Mouse (Mus musculus): ENCODE data around the gene Pus3. TPM values are rescaled to one million over a fixed set of nuclear protein-coding genes. Genes with fewer than 3 reads are reported as not detected.
A peak's percentile ranks its signal among the peaks of the same experiment; 100 is the strongest.

Gene Pus3
- polyA plus RNA-seq (2014; fragmentation: Nextera tagmentation; extraction: Ambion mirVana), result 20.0 and 20.8 TPM in 2 replicates

- WGBS, result under 1% methylated on average over 59 of the region's 59 CpGs
These were observed at the start of gene Pus3, which contains the start of gene Ddx25 for GRCm38 (mm10) chr9:35558257-35559008. Gene Pus3 (plus strand): TSS chr9:35558595. Gene Ddx25 (minus strand): TSS chr9:35558528.

GRCm38 (mm10) chr9:35513900-35514299 lies 44.5 kb upstream of the Pus3 start:
- Histone ChIP-seq H3K4me3 (ENCODE audit: low read depth, low read length) (no peak overlapping the region), H3K4me2 (no peak overlapping the region), H3K27me3 (ENCODE audit: insufficient read depth, low read length) (no peaks in the 10 kb centered on the region), H3K27ac (ENCODE audit: low read depth) (no peak overlapping the region), H3K4me1 (ENCODE audit: insufficient read depth) (no peaks in the 10 kb centered on the region), H3K36me3 (ENCODE audit: insufficient read depth) (no peaks in the 10 kb centered on the region), H3K9me3 (ENCODE audit: low read depth, low read length) (no peaks in the 10 kb centered on the region), H3K9ac (no peak overlapping the region)
- TF ChIP-seq CTCF (IDR thresholded peaks at IDR 0.05; ENCODE audit: low read depth), result no peak
- DNase-seq, result no peak
- 79% methylated on average over 4 of the region's 4 CpGs for WGBS
- no peak for ATAC-seq (ENCODE audit: insufficient read depth)

More at GRCm38 (mm10) chr9:35558257-35559008, at the start of gene Pus3, which contains the start of gene Ddx25:
- TF ChIP-seq CTCF (IDR thresholded peaks at IDR 0.05; ENCODE audit: low read depth), result no peak
- 0 out of 2 replicates have a peak within 1 kb of the TSS, but pooled peaks have one; percentile 15 for H3K27ac ChIP-seq (ENCODE audit: low read depth)
- DNase-seq (peak; percentile 65), ATAC-seq (ENCODE audit: insufficient read depth) (peak; percentile 72)
- no peaks in the 10 kb centered on the region for H3K9me3 ChIP-seq (ENCODE audit: low read depth, low read length)
- peak within 1 kb of the TSS; percentile 53 for H3K4me3 ChIP-seq (ENCODE audit: low read depth, low read length)
- H3K27me3 ChIP-seq (ENCODE audit: insufficient read depth, low read length), result 0 out of 2 replicates have a peak, but pooled peaks cover 5% of the 10 kb centered on the region
- H3K36me3 ChIP-seq (ENCODE audit: insufficient read depth), result peaks cover 19% of the 10 kb centered on the region
- H3K4me1 ChIP-seq (ENCODE audit: insufficient read depth), result 0 out of 2 replicates have a peak, but pooled peaks cover 5% of the 10 kb centered on the region
- H3K9ac ChIP-seq, result peak within 1 kb of the TSS; percentile 56
- H3K4me2 ChIP-seq, result peak within 1 kb of the TSS; percentile 96

GRCm38 (mm10) chr9:35516182-35516581 lies 42.2 kb upstream of the Pus3 start:
- whole genome bisulfite sequencing, result 75% methylated on average over 5 of the region's 5 CpGs
- ATAC-seq (ENCODE audit: insufficient read depth), result no peak
- no peak overlapping the region for H3K4me3 ChIP-seq (ENCODE audit: low read depth, low read length)

GRCm38 (mm10) chr9:35516711-35517110 lies 41.7 kb upstream of the Pus3 start:
- H3K36me3 ChIP-seq (ENCODE audit: insufficient read depth), result no peaks in the 10 kb centered on the region
- TF ChIP-seq CTCF (IDR thresholded peaks at IDR 0.05; ENCODE audit: low read depth), result no peak
- no peaks in the 10 kb centered on the region for H3K27me3 ChIP-seq (ENCODE audit: insufficient read depth, low read length)
- no peak overlapping the region for H3K27ac ChIP-seq (ENCODE audit: low read depth)
- no peak overlapping the region for H3K4me2 ChIP-seq
- H3K4me1 ChIP-seq (ENCODE audit: insufficient read depth), result no peaks in the 10 kb centered on the region
- H3K9ac ChIP-seq, result no peak overlapping the region
- ATAC-seq (ENCODE audit: insufficient read depth) (no peak), DNase-seq (no peak)
- no peaks in the 10 kb centered on the region for H3K9me3 ChIP-seq (ENCODE audit: low read depth, low read length)
- H3K4me3 ChIP-seq (ENCODE audit: low read depth, low read length), result no peak overlapping the region
- WGBS, result 85% methylated on average over 16 of the region's 16 CpGs

More at GRCm38 (mm10) chr9:35516182-35516581, 42.2 kb upstream of the Pus3 start:
- Histone ChIP-seq H3K27ac (ENCODE audit: low read depth) (no peak overlapping the region), H3K9me3 (ENCODE audit: low read depth, low read length) (no peaks in the 10 kb centered on the region), H3K4me1 (ENCODE audit: insufficient read depth) (no peaks in the 10 kb centered on the region), H3K4me2 (no peak overlapping the region), H3K27me3 (ENCODE audit: insufficient read depth, low read length) (no peaks in the 10 kb centered on the region), H3K9ac (no peak overlapping the region), H3K36me3 (ENCODE audit: insufficient read depth) (no peaks in the 10 kb centered on the region)
- TF ChIP-seq CTCF (IDR thresholded peaks at IDR 0.05; ENCODE audit: low read depth), result no peak
- DNase-seq, result no peak

- H3K9ac ChIP-seq, result no peak within 1 kb of the TSS
- whole genome bisulfite sequencing, result 61% methylated on average over 3 of the region's 3 CpGs
- no peak for DNase-seq
These were observed 40.2 kb upstream of the Pus3 start, which contains the start of gene Gm1113 for GRCm38 (mm10) chr9:35518169-35518568. Gene Gm1113 (minus strand): TSS chr9:35518269.

GRCm38 (mm10) chr9:35520631-35521348 lies 37.6 kb upstream of the Pus3 start:
- no peak for ATAC-seq (ENCODE audit: insufficient read depth)
- Histone ChIP-seq H3K4me2 (no peak overlapping the region), H3K4me3 (ENCODE audit: low read depth, low read length) (no peak overlapping the region), H3K27ac (ENCODE audit: low read depth) (no peak overlapping the region), H3K27me3 (ENCODE audit: insufficient read depth, low read length) (no peaks in the 10 kb centered on the region), H3K4me1 (ENCODE audit: insufficient read depth) (peaks cover 3% of the 10 kb centered on the region), H3K9me3 (ENCODE audit: low read depth, low read length) (no peaks in the 10 kb centered on the region), H3K36me3 (ENCODE audit: insufficient read depth) (no peaks in the 10 kb centered on the region), H3K9ac (no peak overlapping the region)
- TF ChIP-seq CTCF (IDR thresholded peaks at IDR 0.05; ENCODE audit: low read depth), result no peak
- DNase-seq, result no peak
- 68% methylated on average over 6 of the region's 6 CpGs for WGBS

More at GRCm38 (mm10) chr9:35518169-35518568, 40.2 kb upstream of the Pus3 start, which contains the start of gene Gm1113:
- no peak for TF ChIP-seq CTCF (IDR thresholded peaks at IDR 0.05; ENCODE audit: low read depth)
- no peaks in the 10 kb centered on the region; the same call in 1 of the 2 replicates for H3K4me1 ChIP-seq (ENCODE audit: insufficient read depth)
- H3K36me3 ChIP-seq (ENCODE audit: insufficient read depth), result no peaks in the 10 kb centered on the region
- no peak within 1 kb of the TSS for H3K4me3 ChIP-seq (ENCODE audit: low read depth, low read length)
- H3K4me2 ChIP-seq, result no peak within 1 kb of the TSS
- no peak for ATAC-seq (ENCODE audit: insufficient read depth)
- H3K9me3 ChIP-seq (ENCODE audit: low read depth, low read length), result no peaks in the 10 kb centered on the region
- H3K27ac ChIP-seq (ENCODE audit: low read depth), result no peak within 1 kb of the TSS
- H3K27me3 ChIP-seq (ENCODE audit: insufficient read depth, low read length), result no peaks in the 10 kb centered on the region

GRCm38 (mm10) chr9:35522241-35522640 lies 36.2 kb upstream of the Pus3 start:
- ATAC-seq (ENCODE audit: insufficient read depth) (no peak), DNase-seq (no peak)
- no peak overlapping the region for H3K27ac ChIP-seq (ENCODE audit: low read depth)
- WGBS, result 66% methylated on average over 2 of the region's 2 CpGs
- H3K27me3 ChIP-seq (ENCODE audit: insufficient read depth, low read length), result no peaks in the 10 kb centered on the region
- H3K4me3 ChIP-seq (ENCODE audit: low read depth, low read length), result no peak overlapping the region
- H3K9ac ChIP-seq, result no peak overlapping the region
- H3K9me3 ChIP-seq (ENCODE audit: low read depth, low read length), result no peaks in the 10 kb centered on the region
- H3K4me2 ChIP-seq, result no peak overlapping the region
- TF ChIP-seq CTCF (IDR thresholded peaks at IDR 0.05; ENCODE audit: low read depth), result no peak
- peaks cover 3% of the 10 kb centered on the region for H3K4me1 ChIP-seq (ENCODE audit: insufficient read depth)
- H3K36me3 ChIP-seq (ENCODE audit: insufficient read depth), result no peaks in the 10 kb centered on the region

Data from lung, embryonic 14.5 days (tissue).